Mouse (Mus musculus): ENCODE measurements around the gene Lrsam1. TPM values are rescaled to one million over a fixed set of nuclear protein-coding genes. Genes with fewer than 3 reads are reported as not detected.

Lrsam1 gene
- polyA plus RNA-seq, 1 experiment from 2014 or later: 10.7 TPM

DNA sequence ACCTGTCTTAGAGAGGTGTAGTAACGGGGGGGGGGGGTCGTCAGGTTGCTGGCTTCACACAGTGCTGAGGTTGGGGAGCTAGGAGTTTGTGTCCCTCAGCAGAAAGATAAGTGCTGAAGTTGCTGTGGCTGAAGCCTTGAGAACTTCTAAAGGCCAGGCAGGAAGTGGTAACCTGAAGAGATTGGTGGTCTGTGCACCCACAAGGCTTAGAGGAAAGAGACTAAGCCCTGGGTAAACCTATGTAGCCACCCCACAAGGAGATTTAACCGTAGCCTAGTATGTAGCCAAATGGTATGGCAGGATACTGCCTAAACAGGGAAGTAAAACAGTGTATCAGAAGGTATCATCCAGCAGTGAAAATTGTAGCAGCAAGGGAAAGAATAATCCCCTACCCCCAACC is 71.1 kb downstream of the Lrsam1 start:
- no peak overlapping the region for H3K4me2 ChIP-seq (ENCODE audit: low read depth, low read length, severe bottlenecking)
- DNase-seq (ENCODE audit: low spot score): no peak
- peaks cover 3% of the 10 kb centered on the region; the same call in 1 of the 2 replicates for H3K4me1 ChIP-seq (replicated peaks; ENCODE audit: control insufficient read depth, insufficient read depth, low read length)
- H3K9ac ChIP-seq (ENCODE audit: low read length): no peak overlapping the region
- H3K9me3 ChIP-seq (ENCODE audit: control insufficient read depth, low read length): no peaks in the 10 kb centered on the region
- H3K27me3 ChIP-seq (ENCODE audit: control insufficient read depth, insufficient read depth, low read length): no peaks in the 10 kb centered on the region
- no peaks in the 10 kb centered on the region for H3K36me3 ChIP-seq (ENCODE audit: control insufficient read depth, insufficient read depth, low read length)
- H3K4me3 ChIP-seq (ENCODE audit: low read depth, low read length): no peak overlapping the region
- no peak overlapping the region for H3K27ac ChIP-seq (ENCODE audit: low read depth, low read length)
- 85% methylated on average over 3 of the region's 3 CpGs for WGBS
- ATAC-seq (replicated peaks; ENCODE audit: low FRiP score): no peak

DNA sequence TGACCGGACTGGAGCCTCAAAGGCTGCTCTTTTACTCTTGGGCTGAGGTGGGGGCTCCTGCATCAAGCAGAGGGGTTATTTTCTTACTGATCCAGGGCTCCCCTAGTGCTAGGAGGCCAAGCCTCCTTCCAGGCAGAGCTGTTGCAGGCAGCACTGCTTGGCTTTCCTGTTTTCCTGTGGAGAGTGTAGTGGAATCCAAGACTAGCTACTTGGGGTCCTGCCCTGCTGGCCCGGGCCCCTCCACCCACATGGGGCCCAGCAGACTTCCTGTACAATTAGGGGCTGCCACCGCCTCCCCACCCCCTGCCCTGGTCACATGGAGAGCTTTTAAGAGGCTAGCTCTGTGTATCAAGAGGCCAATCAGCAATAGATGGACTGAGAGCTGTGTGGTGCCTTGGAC is 72.9 kb downstream of the Lrsam1 start:
- 43% methylated on average over 3 of the region's 3 CpGs for WGBS
- H3K27me3 ChIP-seq (ENCODE audit: control insufficient read depth, insufficient read depth, low read length): no peaks in the 10 kb centered on the region
- peaks cover 3% of the 10 kb centered on the region; the same call in 1 of the 2 replicates for H3K4me1 ChIP-seq (replicated peaks; ENCODE audit: control insufficient read depth, insufficient read depth, low read length)
- ATAC-seq (replicated peaks; ENCODE audit: low FRiP score) (no peak), DNase-seq (ENCODE audit: low spot score) (no peak)
- H3K27ac ChIP-seq (ENCODE audit: low read depth, low read length): 0 out of 2 replicates have a peak overlapping the region, but pooled peaks have one; percentile 18
- no peak overlapping the region for H3K4me2 ChIP-seq (ENCODE audit: low read depth, low read length, severe bottlenecking)
- H3K9ac ChIP-seq (ENCODE audit: low read length): 0 out of 2 replicates have a peak overlapping the region, but pooled peaks have one; percentile 3
- no peaks in the 10 kb centered on the region for H3K9me3 ChIP-seq (ENCODE audit: control insufficient read depth, low read length)
- no peak overlapping the region for H3K4me3 ChIP-seq (ENCODE audit: low read depth, low read length)
- no peaks in the 10 kb centered on the region for H3K36me3 ChIP-seq (ENCODE audit: control insufficient read depth, insufficient read depth, low read length)

DNA sequence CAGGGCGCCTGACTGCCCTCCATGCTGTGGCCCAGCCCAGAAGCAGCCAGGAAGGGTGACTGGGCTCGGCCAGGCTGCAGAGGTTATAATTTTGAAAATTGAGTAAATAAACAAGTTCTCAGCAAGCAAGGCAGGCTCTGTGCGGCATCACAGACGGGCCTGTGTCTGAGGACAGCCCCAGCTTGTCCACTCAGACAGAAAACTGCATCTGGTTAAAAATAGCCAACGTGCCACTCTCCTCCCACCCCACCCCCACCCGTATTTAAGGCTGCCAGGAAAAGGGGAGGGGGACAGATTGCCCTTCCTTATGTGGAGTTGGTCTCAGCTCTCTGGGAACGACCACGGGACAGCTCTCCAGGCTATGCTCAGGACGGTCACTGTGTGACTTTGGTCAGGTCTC is 73.4 kb downstream of the Lrsam1 start:
- Histone ChIP-seq H3K4me3 (ENCODE audit: low read depth, low read length) (no peak overlapping the region), H3K36me3 (ENCODE audit: control insufficient read depth, insufficient read depth, low read length) (no peaks in the 10 kb centered on the region), H3K9me3 (ENCODE audit: control insufficient read depth, low read length) (no peaks in the 10 kb centered on the region), H3K9ac (ENCODE audit: low read length) (no peak overlapping the region), H3K4me1 (replicated peaks; ENCODE audit: control insufficient read depth, insufficient read depth, low read length) (peaks cover 3% of the 10 kb centered on the region; the same call in 1 of the 2 replicates), H3K27me3 (ENCODE audit: control insufficient read depth, insufficient read depth, low read length) (no peaks in the 10 kb centered on the region), H3K4me2 (ENCODE audit: low read depth, low read length, severe bottlenecking) (no peak overlapping the region), H3K27ac (ENCODE audit: low read depth, low read length) (0 out of 2 replicates have a peak overlapping the region, but pooled peaks have one; percentile 18)
- DNase-seq (ENCODE audit: low spot score): no peak
- 34% methylated on average over 9 of the region's 9 CpGs for WGBS
- ATAC-seq (replicated peaks; ENCODE audit: low FRiP score): no peak

DNA sequence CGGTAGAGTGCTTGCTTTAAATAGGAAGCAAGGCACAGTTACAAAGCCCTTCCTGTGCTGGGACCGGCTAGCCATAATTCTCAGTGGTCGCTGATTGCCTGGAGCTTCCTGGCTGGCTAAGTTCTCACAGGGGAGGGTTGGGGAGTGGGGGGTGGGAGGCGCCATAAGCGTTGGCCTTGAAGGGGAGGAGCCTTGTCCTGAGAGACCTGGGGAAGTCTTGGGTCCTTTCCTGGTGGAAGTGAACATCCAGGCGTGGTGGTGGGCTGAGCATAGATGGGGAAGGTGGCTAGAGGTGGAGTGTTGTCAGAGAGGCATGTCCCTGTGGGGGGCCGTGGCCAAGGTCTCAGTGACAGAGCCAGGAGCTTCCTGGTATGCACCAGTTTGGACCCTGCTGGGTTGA is 76.7 kb downstream of the Lrsam1 start:
- no peak overlapping the region for H3K27ac ChIP-seq (ENCODE audit: low read depth, low read length)
- no peak overlapping the region for H3K4me2 ChIP-seq (ENCODE audit: low read depth, low read length, severe bottlenecking)
- ATAC-seq (replicated peaks; ENCODE audit: low FRiP score) (no peak), DNase-seq (ENCODE audit: low spot score) (no peak)
- no peaks in the 10 kb centered on the region for H3K36me3 ChIP-seq (ENCODE audit: control insufficient read depth, insufficient read depth, low read length)
- H3K9me3 ChIP-seq (ENCODE audit: control insufficient read depth, low read length): no peaks in the 10 kb centered on the region
- H3K27me3 ChIP-seq (ENCODE audit: control insufficient read depth, insufficient read depth, low read length): no peaks in the 10 kb centered on the region
- no peak overlapping the region for H3K4me3 ChIP-seq (ENCODE audit: low read depth, low read length)
- WGBS: 42% methylated on average over 7 of the region's 7 CpGs
- H3K9ac ChIP-seq (ENCODE audit: low read length): no peak overlapping the region
- peaks cover 9% of the 10 kb centered on the region; the same call in 1 of the 2 replicates for H3K4me1 ChIP-seq (replicated peaks; ENCODE audit: control insufficient read depth, insufficient read depth, low read length)

DNA sequence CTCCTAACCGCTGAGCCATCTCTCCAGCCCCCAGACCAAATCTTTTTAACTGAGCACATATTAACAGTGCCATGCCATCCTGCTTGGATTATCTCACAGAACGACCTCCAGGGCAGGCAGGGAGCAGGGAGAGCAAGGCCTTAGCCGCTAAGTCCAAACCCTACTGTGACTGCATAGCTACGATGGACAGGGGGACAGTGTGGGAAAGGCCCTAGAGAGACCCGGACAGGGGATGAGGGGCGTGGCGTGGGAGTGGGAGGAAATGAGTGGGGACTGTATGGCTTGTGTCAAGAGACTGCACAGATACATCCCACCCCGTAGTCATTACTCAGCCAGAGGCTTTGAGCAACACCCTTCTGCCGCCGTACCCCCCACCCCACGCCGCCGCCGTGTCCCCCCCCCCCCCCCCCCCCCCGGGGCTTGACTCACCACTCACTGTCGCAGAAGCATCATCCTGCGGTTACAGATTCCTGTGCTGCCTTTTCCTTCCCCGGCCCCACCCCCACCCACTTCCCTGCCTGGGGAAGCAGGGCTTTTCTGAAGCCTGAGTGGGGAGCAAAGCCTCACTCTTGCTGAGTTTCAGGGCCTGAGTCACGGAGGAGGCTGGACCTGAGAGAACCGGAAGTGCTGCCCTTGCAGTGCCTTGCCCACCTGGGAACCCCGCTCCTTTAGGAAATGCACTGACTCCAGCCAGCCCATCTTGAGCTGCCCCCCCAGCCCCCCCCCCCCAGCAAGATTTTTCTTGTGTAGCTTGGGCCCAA is 79.0 kb downstream of the Lrsam1 start:
- H3K4me1 ChIP-seq (replicated peaks; ENCODE audit: control insufficient read depth, insufficient read depth, low read length): peaks cover 9% of the 10 kb centered on the region; the same call in 1 of the 2 replicates
- H3K27me3 ChIP-seq (ENCODE audit: control insufficient read depth, insufficient read depth, low read length): no peaks in the 10 kb centered on the region
- H3K4me2 ChIP-seq (ENCODE audit: low read depth, low read length, severe bottlenecking): no peak overlapping the region
- no peak overlapping the region for H3K27ac ChIP-seq (ENCODE audit: low read depth, low read length)
- H3K9ac ChIP-seq (ENCODE audit: low read length): no peak overlapping the region
- 64% methylated on average over 13 of the region's 21 CpGs for WGBS
- no peak overlapping the region for H3K4me3 ChIP-seq (ENCODE audit: low read depth, low read length)
- DNase-seq (ENCODE audit: low spot score) (no peak), ATAC-seq (replicated peaks; ENCODE audit: low FRiP score) (no peak)
- no peaks in the 10 kb centered on the region for H3K9me3 ChIP-seq (ENCODE audit: control insufficient read depth, low read length)
- no peaks in the 10 kb centered on the region for H3K36me3 ChIP-seq (ENCODE audit: control insufficient read depth, insufficient read depth, low read length)

DNA sequence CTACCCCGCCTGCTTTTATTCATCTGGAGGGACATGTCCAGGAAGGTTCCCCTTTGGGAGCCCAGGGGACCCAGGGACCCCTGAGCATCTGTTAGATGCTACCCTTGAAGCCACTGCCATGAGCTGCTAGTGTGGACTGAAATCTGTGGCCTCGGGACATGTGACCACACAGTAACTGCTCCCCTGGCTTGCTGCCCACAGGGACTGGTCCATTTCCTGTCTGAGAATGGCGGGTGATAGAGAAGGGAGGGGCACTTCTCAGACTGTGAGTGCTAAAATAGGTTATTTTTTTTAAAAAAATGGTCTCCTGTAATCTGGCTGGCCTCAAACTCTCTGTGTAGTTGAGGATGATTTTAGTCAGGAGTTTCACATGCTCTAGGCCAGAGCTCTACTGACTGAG is 79.7 kb downstream of the Lrsam1 start:
- DNase-seq (ENCODE audit: low spot score) (no peak), ATAC-seq (replicated peaks; ENCODE audit: low FRiP score) (no peak)
- H3K4me1 ChIP-seq (replicated peaks; ENCODE audit: control insufficient read depth, insufficient read depth, low read length): peaks cover 9% of the 10 kb centered on the region; the same call in 1 of the 2 replicates
- WGBS: 52% methylated on average over 3 of the region's 3 CpGs
- no peaks in the 10 kb centered on the region for H3K27me3 ChIP-seq (ENCODE audit: control insufficient read depth, insufficient read depth, low read length)
- no peaks in the 10 kb centered on the region for H3K36me3 ChIP-seq (ENCODE audit: control insufficient read depth, insufficient read depth, low read length)
- no peak overlapping the region for H3K27ac ChIP-seq (ENCODE audit: low read depth, low read length)
- H3K4me2 ChIP-seq (ENCODE audit: low read depth, low read length, severe bottlenecking): no peak overlapping the region
- H3K9ac ChIP-seq (ENCODE audit: low read length): no peak overlapping the region
- no peaks in the 10 kb centered on the region for H3K9me3 ChIP-seq (ENCODE audit: control insufficient read depth, low read length)
- no peak overlapping the region for H3K4me3 ChIP-seq (ENCODE audit: low read depth, low read length)

DNA sequence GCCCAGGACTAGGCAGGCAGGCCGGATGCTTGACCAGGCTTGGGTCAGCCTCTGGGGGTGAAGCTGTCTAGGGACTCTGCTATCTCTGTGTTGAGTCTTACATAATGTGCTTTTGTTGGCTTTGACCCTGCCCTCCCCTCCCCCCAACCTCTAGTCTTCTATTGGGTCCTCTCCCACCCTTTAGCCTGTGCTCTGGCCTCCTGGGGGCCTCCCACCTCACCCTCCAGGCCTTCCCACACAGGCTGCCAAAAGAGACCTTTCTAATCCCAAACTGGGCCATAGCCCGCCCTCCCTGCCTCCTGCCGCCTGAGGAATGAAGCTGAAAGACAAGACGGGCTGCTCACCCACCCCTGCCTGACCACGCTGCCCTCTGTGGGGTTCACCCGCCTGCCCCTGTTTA is 80.4 kb downstream of the Lrsam1 start:
- Histone ChIP-seq H3K9ac (ENCODE audit: low read length) (no peak overlapping the region), H3K4me2 (ENCODE audit: low read depth, low read length, severe bottlenecking) (no peak overlapping the region)
- WGBS: 14% methylated on average over 6 of the region's 6 CpGs

DNA sequence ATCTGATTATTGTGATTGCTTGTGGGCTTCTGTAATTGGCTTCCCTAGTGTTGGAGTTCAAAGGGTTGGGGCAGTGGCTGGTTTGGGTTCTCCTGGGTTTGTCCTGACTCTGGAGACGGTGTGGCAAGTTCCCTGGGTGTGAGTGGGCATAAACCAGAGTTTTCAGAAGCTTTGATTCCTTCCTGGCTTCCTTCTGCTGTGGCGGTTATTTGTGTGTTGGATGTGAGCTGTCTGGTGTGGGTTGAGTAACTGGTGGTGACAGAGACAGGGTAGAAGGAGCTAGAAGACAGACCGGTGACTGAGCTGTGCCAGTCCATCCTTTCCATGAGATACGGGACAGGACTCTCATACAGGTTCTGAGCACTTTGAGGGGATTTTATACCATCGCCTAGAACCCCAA is 81.8 kb downstream of the Lrsam1 start:
- H3K4me1 ChIP-seq (replicated peaks; ENCODE audit: control insufficient read depth, insufficient read depth, low read length): peaks cover 17% of the 10 kb centered on the region; the same call in 1 of the 2 replicates
- H3K27ac ChIP-seq (ENCODE audit: low read depth, low read length): no peak overlapping the region
- H3K36me3 ChIP-seq (ENCODE audit: control insufficient read depth, insufficient read depth, low read length): no peaks in the 10 kb centered on the region
- H3K27me3 ChIP-seq (ENCODE audit: control insufficient read depth, insufficient read depth, low read length): no peaks in the 10 kb centered on the region
- no peak for DNase-seq (ENCODE audit: low spot score)
- 86% methylated on average over 5 of the region's 5 CpGs for WGBS
- no peak overlapping the region for H3K4me2 ChIP-seq (ENCODE audit: low read depth, low read length, severe bottlenecking)
- no peaks in the 10 kb centered on the region for H3K9me3 ChIP-seq (ENCODE audit: control insufficient read depth, low read length)
- H3K4me3 ChIP-seq (ENCODE audit: low read depth, low read length): no peak overlapping the region
- no peak overlapping the region for H3K9ac ChIP-seq (ENCODE audit: low read length)
- no peak for ATAC-seq (replicated peaks; ENCODE audit: low FRiP score)

More for the DNA sequence above, 80.4 kb downstream of the Lrsam1 start:
- ATAC-seq (replicated peaks; ENCODE audit: low FRiP score): no peak
- H3K36me3 ChIP-seq (ENCODE audit: control insufficient read depth, insufficient read depth, low read length): no peaks in the 10 kb centered on the region
- H3K27ac ChIP-seq (ENCODE audit: low read depth, low read length): no peak overlapping the region
- peaks cover 12% of the 10 kb centered on the region; the same call in 1 of the 2 replicates for H3K4me1 ChIP-seq (replicated peaks; ENCODE audit: control insufficient read depth, insufficient read depth, low read length)
- no peaks in the 10 kb centered on the region for H3K9me3 ChIP-seq (ENCODE audit: control insufficient read depth, low read length)
- no peak for DNase-seq (ENCODE audit: low spot score)
- no peak overlapping the region for H3K4me3 ChIP-seq (ENCODE audit: low read depth, low read length)
- H3K27me3 ChIP-seq (ENCODE audit: control insufficient read depth, insufficient read depth, low read length): no peaks in the 10 kb centered on the region

DNA sequence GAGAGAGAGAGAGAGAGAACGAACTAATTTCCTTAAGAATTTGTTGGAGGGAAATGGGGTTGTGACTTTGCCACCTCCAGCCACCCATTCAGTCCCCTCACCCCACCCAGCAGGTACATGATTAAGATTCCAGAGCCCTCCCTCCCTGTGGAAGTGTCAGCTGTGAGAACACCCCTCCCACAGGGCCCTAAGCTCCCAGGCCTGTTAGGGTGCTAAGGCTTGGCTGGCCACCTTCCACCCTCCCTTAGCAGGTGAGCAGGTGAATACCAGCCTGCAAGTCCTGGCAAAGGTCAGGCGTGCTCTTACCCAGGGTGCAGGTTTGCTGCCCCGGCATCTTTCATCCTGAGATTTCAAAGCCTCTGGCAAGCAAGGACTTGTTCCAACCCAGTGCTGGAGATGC is 83.0 kb downstream of the Lrsam1 start:
- DNase-seq (ENCODE audit: low spot score) (no peak), ATAC-seq (replicated peaks; ENCODE audit: low FRiP score) (no peak)
- H3K4me3 ChIP-seq (ENCODE audit: low read depth, low read length): no peak overlapping the region
- no peak overlapping the region for H3K27ac ChIP-seq (ENCODE audit: low read depth, low read length)
- no peaks in the 10 kb centered on the region for H3K36me3 ChIP-seq (ENCODE audit: control insufficient read depth, insufficient read depth, low read length)
- WGBS: 60% methylated on average over 3 of the region's 3 CpGs
- H3K9ac ChIP-seq (ENCODE audit: low read length): no peak overlapping the region
- no peaks in the 10 kb centered on the region for H3K27me3 ChIP-seq (ENCODE audit: control insufficient read depth, insufficient read depth, low read length)
- no peaks in the 10 kb centered on the region for H3K9me3 ChIP-seq (ENCODE audit: control insufficient read depth, low read length)
- H3K4me1 ChIP-seq (replicated peaks; ENCODE audit: control insufficient read depth, insufficient read depth, low read length): peaks cover 17% of the 10 kb centered on the region; the same call in 1 of the 2 replicates
- H3K4me2 ChIP-seq (ENCODE audit: low read depth, low read length, severe bottlenecking): no peak overlapping the region

Measured in forebrain, embryonic 11.5 days (tissue).